Mouse (Mus musculus): Measurements from ENCODE around the gene Akap2.

- no peak for TF ChIP-seq CTCF (IDR thresholded peaks at IDR 0.05; ENCODE audit: low read depth, low read length)
- TF ChIP-seq TAL1 (conservative IDR thresholded peaks at IDR 0.05; ENCODE audit: low read depth, low read length), result no peak
- no peak for TF ChIP-seq GATA1 (IDR thresholded peaks at IDR 0.05; ENCODE audit: borderline replicate concordance, low read length)
- no peak for TF ChIP-seq POLR2AphosphoS5 (IDR thresholded peaks at IDR 0.05; ENCODE audit: insufficient replicate concordance, low read depth, low read length)
- TF ChIP-seq GATA2 (IDR thresholded peaks at IDR 0.05; ENCODE audit: borderline replicate concordance, low read depth, low read length), result no peak
Observed at GRCm38 (mm10) chr4:57783853-57784600, 66.6 kb downstream of the Akap2 start.
